Comparison of ENCODE assay signal across 8 mouse cellular contexts in genomic region chr11:83789259-83789658, GRCm38 (mm10). TPM values are rescaled to one million over a fixed set of nuclear protein-coding genes. Genes with fewer than 3 reads are reported as not detected.
DNase-seq lines count a peak whose midpoint lies in the region; ATAC-seq and TF ChIP-seq lines count a peak whose summit lies in the region.

No protein-coding gene starts in this region.

- no peaks in the 10 kb centered on the region for H3K9me3 ChIP-seq in lung, embryonic 16.5 days (ENCODE audit: control insufficient read depth, low read length)
- no peaks in the 10 kb centered on the region for H3K9me3 ChIP-seq in neural tube, embryonic 15.5 days (replicated peaks)
- H3K9me3 ChIP-seq in midbrain, embryonic 13.5 days = no peaks in the 10 kb centered on the region

- no peak overlapping the region for H3ac ChIP-seq in C2C12 (ENCODE audit: control insufficient read depth, insufficient read length, low read depth)

- no peak overlapping the region for H3K27ac ChIP-seq in lung, embryonic 16.5 days (ENCODE audit: low read length)
- no peak overlapping the region for H3K27ac ChIP-seq in neural tube, embryonic 15.5 days (replicated peaks)
- H3K27ac ChIP-seq in midbrain, embryonic 13.5 days = no peak overlapping the region

- H3K79me3 ChIP-seq in C2C12 (ENCODE audit: low read depth) = no peaks in the 10 kb centered on the region

- TF ChIP-seq CTCF in C2C12 (IDR thresholded peaks at IDR 0.05; ENCODE audit: control insufficient read depth, insufficient read depth, insufficient read length) = no peak

- H3K4me1 ChIP-seq in lung, embryonic 16.5 days (replicated peaks; ENCODE audit: control insufficient read depth, insufficient read depth, low read length) = 0 out of 2 replicates have a peak, but pooled peaks cover 4% of the 10 kb centered on the region
- no peaks in the 10 kb centered on the region for H3K4me1 ChIP-seq in neural tube, embryonic 15.5 days
- no peaks in the 10 kb centered on the region for H3K4me1 ChIP-seq in midbrain, embryonic 13.5 days (replicated peaks)

- ATAC-seq in lung, embryonic 16.5 days (ENCODE audit: low read depth) = no peak
- no peak for ATAC-seq in neural tube, embryonic 15.5 days (ENCODE audit: low FRiP score)
- no peak for ATAC-seq in midbrain, embryonic 13.5 days

- H3K36me3 ChIP-seq in C2C12 (ENCODE audit: control insufficient read depth, insufficient read depth) = no peaks in the 10 kb centered on the region
- H3K36me3 ChIP-seq in lung, embryonic 16.5 days (ENCODE audit: control insufficient read depth, insufficient read depth, low read length) = no peaks in the 10 kb centered on the region
- peaks cover 4% of the 10 kb centered on the region; the same call in 1 of the 2 replicates for H3K36me3 ChIP-seq in neural tube, embryonic 15.5 days
- peaks cover 6% of the 10 kb centered on the region for H3K36me3 ChIP-seq in midbrain, embryonic 13.5 days

- peak overlapping the region; percentile 30 for H3K4me2 ChIP-seq in lung, embryonic 16.5 days (ENCODE audit: low read depth, low read length)
- no peak overlapping the region for H3K4me2 ChIP-seq in neural tube, embryonic 15.5 days
- H3K4me2 ChIP-seq in midbrain, embryonic 13.5 days (replicated peaks) = no peak overlapping the region

- DNase-seq in MN1 (ENCODE audit: low spot score) = peak; percentile 86
- DNase-seq in heart, adult 8-10 months (ENCODE audit: low spot score) = peak; percentile 55
- DNase-seq in telencephalon, adult 2 months (ENCODE audit: low read depth, low spot score) = peak; percentile 8
- DNase-seq in right cerebral cortex, postnatal 36 days (ENCODE audit: low spot score in 2 of 2) = no peak

- 43% methylated on average over 13 of the region's 13 CpGs for WGBS in lung, embryonic 16.5 days
- WGBS in neural tube, embryonic 15.5 days = 71% methylated on average over 13 of the region's 13 CpGs
- 75% methylated on average over 13 of the region's 13 CpGs for WGBS in midbrain, embryonic 13.5 days

- no peaks in the 10 kb centered on the region for H3K27me3 ChIP-seq in C2C12 (ENCODE audit: control insufficient read depth, insufficient read depth, insufficient read length)
- no peaks in the 10 kb centered on the region for H3K27me3 ChIP-seq in lung, embryonic 16.5 days (ENCODE audit: control insufficient read depth, insufficient read depth, low read depth, low read length)
- no peaks in the 10 kb centered on the region for H3K27me3 ChIP-seq in neural tube, embryonic 15.5 days (replicated peaks)
- H3K27me3 ChIP-seq in midbrain, embryonic 13.5 days = no peaks in the 10 kb centered on the region

- no peak overlapping the region for H3K9ac ChIP-seq in lung, embryonic 16.5 days (ENCODE audit: low read length)
- H3K9ac ChIP-seq in neural tube, embryonic 15.5 days (replicated peaks) = no peak overlapping the region
- H3K9ac ChIP-seq in midbrain, embryonic 13.5 days (replicated peaks) = no peak overlapping the region

- H3K4me3 ChIP-seq in C2C12 (ENCODE audit: insufficient read depth, poor library complexity, severe bottlenecking) = no peak overlapping the region
- no peak overlapping the region for H3K4me3 ChIP-seq in lung, embryonic 16.5 days (ENCODE audit: low read length)
- H3K4me3 ChIP-seq in neural tube, embryonic 15.5 days (replicated peaks) = no peak overlapping the region
- H3K4me3 ChIP-seq in midbrain, embryonic 13.5 days (replicated peaks) = no peak overlapping the region

- H3K79me2 ChIP-seq in C2C12 (ENCODE audit: control insufficient read depth, insufficient read depth) = no peaks in the 10 kb centered on the region

TF ChIP-seq in C2C12, 6 proteins besides CTCF, POLR2A, EP300 and RAD21:
- TF ChIP-seq MAX (IDR thresholded peaks at IDR 0.05) = peak; percentile 90
- no peak for TF ChIP-seq MYOD1 (IDR thresholded peaks at IDR 0.05; ENCODE audit: control insufficient read depth, insufficient read length, low read depth)
- TF ChIP-seq CEBPB (IDR thresholded peaks at IDR 0.05; ENCODE audit: low read depth) = peak; percentile 96

RNA-seq across cellular contexts. Expression of gene Heatr6, which starts 35.8 kb away (rescaled TPM):
- 10.2 TPM for polyA plus RNA-seq in C2C12 (2012; fragmentation: generic; extraction: Trizol)
- total RNA-seq in heart, adult 8-10 months (2022) = 1 to 10 TPM; 5.7 to 7.9 (median 6.6) TPM
- polyA plus RNA-seq in lung, embryonic 16.5 days (2015; fragmentation: Nextera tagmentation; extraction: Ambion mirVana) = 23.2 and 23.5 TPM in 2 replicates
- polyA plus RNA-seq in neural tube, embryonic 15.5 days (2015; fragmentation: Nextera tagmentation; extraction: Ambion mirVana) = 28.1 and 32.4 TPM in 2 replicates
- polyA plus RNA-seq in midbrain, embryonic 13.5 days (2015; fragmentation: Nextera tagmentation; extraction: Ambion mirVana) = 41.7 and 44.5 TPM in 2 replicates

RNA-seq across cellular contexts. Expression of gene Wfdc21, which starts 42.5 kb away (rescaled TPM):
- polyA plus RNA-seq in C2C12 (2012; fragmentation: generic; extraction: Trizol) = not detected
- 1 to 10 TPM in 1 of 4 experiments, not detected in 3; 1.5 TPM for total RNA-seq in heart, adult 8-10 months (2022)
- 0.82 and 2.3 TPM in 2 replicates for polyA plus RNA-seq in lung, embryonic 16.5 days (2015; fragmentation: Nextera tagmentation; extraction: Ambion mirVana)
- 0.41 and 2.0 TPM in 2 replicates for polyA plus RNA-seq in neural tube, embryonic 15.5 days (2015; fragmentation: Nextera tagmentation; extraction: Ambion mirVana)
- 0.43 TPM in 1 of 2 replicates, not detected in the other for polyA plus RNA-seq in midbrain, embryonic 13.5 days (2015; fragmentation: Nextera tagmentation; extraction: Ambion mirVana)

Comparison
In these comparisons a context has a peak if more than half of its experiments do, and no peak if none do; other contexts are left out.
1. DNase-seq: peak in MN1 (single experiment), heart, adult 8-10 months (single experiment) and telencephalon, adult 2 months (single experiment); none in right cerebral cortex, postnatal 36 days (0 of 2).